Comparison of ENCODE assay signal across 8 mouse cellular contexts in the genomic region with DNA sequence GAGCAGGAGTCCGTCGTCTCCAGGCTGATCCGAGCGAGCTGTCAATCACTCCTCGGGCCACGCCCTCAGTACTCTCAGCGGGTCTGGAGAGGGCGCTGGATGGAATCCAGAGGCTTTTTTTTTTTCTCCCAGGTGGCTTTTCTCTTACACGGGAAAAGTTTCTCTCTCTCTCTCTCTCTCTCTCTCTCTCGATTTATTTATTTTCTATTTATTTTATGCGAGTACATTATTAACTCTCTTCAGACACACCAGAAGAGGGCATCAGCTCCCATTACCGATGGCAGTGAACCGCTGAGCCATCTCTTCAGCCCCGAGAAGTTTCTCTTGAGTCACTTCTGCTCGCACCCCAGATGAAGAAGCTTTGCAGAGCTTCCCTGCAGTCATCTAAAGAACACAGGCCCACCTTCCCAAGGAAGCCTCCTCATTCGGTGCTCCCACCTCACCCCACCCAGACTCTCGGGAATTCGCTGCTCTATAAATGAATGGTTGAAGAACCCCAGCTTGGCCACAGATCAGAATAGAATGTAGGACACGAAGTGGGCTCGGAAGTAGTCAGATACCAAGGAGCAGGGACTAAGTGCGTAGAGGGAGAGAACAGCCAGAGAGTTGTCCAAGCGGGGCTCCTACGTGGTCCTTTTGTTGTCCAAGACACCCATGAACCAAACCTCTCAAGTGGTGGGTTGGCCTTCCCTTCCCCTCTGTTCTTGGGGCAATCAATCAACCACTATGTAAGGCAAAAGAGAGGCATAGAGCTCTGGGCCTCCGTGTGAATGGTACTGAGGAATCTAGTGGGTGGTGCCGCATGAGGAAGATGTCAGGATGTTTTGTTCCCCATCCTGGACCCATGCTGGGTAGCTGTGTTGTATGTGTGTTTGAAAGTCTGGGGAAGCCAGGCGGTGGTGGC. TPM values are rescaled to one million over a fixed set of nuclear protein-coding genes. Genes with fewer than 3 reads are reported as not detected.
A peak's percentile ranks its signal among the peaks of the same experiment; 100 is the strongest.
DNase-seq lines count a peak whose midpoint lies in the region; ATAC-seq and TF ChIP-seq lines count a peak whose summit lies in the region.

A gene (minus strand): TSS at position 30 of the 904 bp plus-strand sequence.

- no peak for TF ChIP-seq CTCF in lung, adult 2 months (IDR thresholded peaks at IDR 0.05; ENCODE audit: insufficient read depth, low read length)

- H3K4me3 ChIP-seq in lung, adult 2 months (replicated peaks; ENCODE audit: extremely low read depth, low read depth, low read length), result peak within 1 kb of the TSS; percentile 61
- H3K4me3 ChIP-seq in embryonic facial prominence, embryonic 15.5 days (replicated peaks), result peak within 1 kb of the TSS; percentile 81
- H3K4me3 ChIP-seq in intestine, embryonic 16.5 days (ENCODE audit: low read length), result peak within 1 kb of the TSS; percentile 85
- H3K4me3 ChIP-seq in midbrain, embryonic 12.5 days, result peak within 1 kb of the TSS; percentile 58

- no peak for TF ChIP-seq POLR2A in lung, adult 2 months (IDR thresholded peaks at IDR 0.05; ENCODE audit: borderline replicate concordance, extremely low read depth, low read depth, low read length)

- no peaks in the 10 kb centered on the region for H3K27me3 ChIP-seq in embryonic facial prominence, embryonic 15.5 days
- H3K27me3 ChIP-seq in intestine, embryonic 16.5 days (replicated peaks; ENCODE audit: control insufficient read depth, insufficient read depth, low read length), result no peaks in the 10 kb centered on the region
- H3K27me3 ChIP-seq in midbrain, embryonic 12.5 days, result peaks cover 21% of the 10 kb centered on the region

- 12% methylated on average over 26 of the region's 26 CpGs for WGBS in lung, adult 2 months
- WGBS in embryonic facial prominence, embryonic 15.5 days, result 19% methylated on average over 26 of the region's 26 CpGs
- 11% methylated on average over 26 of the region's 26 CpGs for WGBS in intestine, embryonic 16.5 days
- 15% methylated on average over 26 of the region's 26 CpGs for WGBS in midbrain, embryonic 12.5 days

- H3K9me3 ChIP-seq in embryonic facial prominence, embryonic 15.5 days (replicated peaks), result no peaks in the 10 kb centered on the region
- no peaks in the 10 kb centered on the region for H3K9me3 ChIP-seq in intestine, embryonic 16.5 days (ENCODE audit: control insufficient read depth, low read length)
- no peaks in the 10 kb centered on the region for H3K9me3 ChIP-seq in midbrain, embryonic 12.5 days

- ATAC-seq in embryonic facial prominence, embryonic 15.5 days (ENCODE audit: insufficient number of reproducible peaks, low FRiP score, low TSS enrichment, low read depth), result no peak
- ATAC-seq in intestine, embryonic 16.5 days, result no peak; the same call in 1 of the 2 replicates
- no peak for ATAC-seq in midbrain, embryonic 12.5 days (ENCODE audit: low FRiP score, low read depth)

- H3K27ac ChIP-seq in embryonic facial prominence, embryonic 15.5 days (replicated peaks), result peak within 1 kb of the TSS; percentile 98
- peak within 1 kb of the TSS; percentile 97 for H3K27ac ChIP-seq in intestine, embryonic 16.5 days (ENCODE audit: low read length)
- H3K27ac ChIP-seq in midbrain, embryonic 12.5 days (replicated peaks), result peak within 1 kb of the TSS; percentile 90

- H3K4me1 ChIP-seq in lung, adult 2 months (ENCODE audit: control insufficient read depth, insufficient read depth, low read length), result no peaks in the 10 kb centered on the region; the same call in 1 of the 2 replicates
- peaks cover 30% of the 10 kb centered on the region for H3K4me1 ChIP-seq in embryonic facial prominence, embryonic 15.5 days
- H3K4me1 ChIP-seq in intestine, embryonic 16.5 days (ENCODE audit: control insufficient read depth, insufficient read depth, low read length), result peaks cover 12% of the 10 kb centered on the region; the same call in 1 of the 2 replicates
- H3K4me1 ChIP-seq in midbrain, embryonic 12.5 days, result peaks cover 28% of the 10 kb centered on the region

- H3K36me3 ChIP-seq in embryonic facial prominence, embryonic 15.5 days, result peaks cover 28% of the 10 kb centered on the region
- H3K36me3 ChIP-seq in intestine, embryonic 16.5 days (ENCODE audit: control insufficient read depth, insufficient read depth, low read length), result peaks cover 18% of the 10 kb centered on the region
- H3K36me3 ChIP-seq in midbrain, embryonic 12.5 days, result peaks cover 28% of the 10 kb centered on the region

- no peak for DNase-seq in lung, adult 2 months
- no peak for DNase-seq in lung, postnatal 36 days
- DNase-seq in adrenal gland, adult 8-10 months, result no peak
- no peak for DNase-seq in natural killer cell, adult 2 months (ENCODE audit: low spot score in 2 of 2)
- no peak for DNase-seq in ovary, postnatal 10 days (ENCODE audit: low spot score)

- peak within 1 kb of the TSS; percentile 86 for H3K9ac ChIP-seq in embryonic facial prominence, embryonic 15.5 days
- H3K9ac ChIP-seq in intestine, embryonic 16.5 days (ENCODE audit: low read depth, low read length), result peak within 1 kb of the TSS; percentile 95
- H3K9ac ChIP-seq in midbrain, embryonic 12.5 days (replicated peaks), result peak within 1 kb of the TSS; percentile 75

- H3K4me2 ChIP-seq in embryonic facial prominence, embryonic 15.5 days (replicated peaks), result peak within 1 kb of the TSS; percentile 71
- H3K4me2 ChIP-seq in intestine, embryonic 16.5 days (ENCODE audit: low read depth, low read length), result peak within 1 kb of the TSS; percentile 71
- peak within 1 kb of the TSS; percentile 73 for H3K4me2 ChIP-seq in midbrain, embryonic 12.5 days (replicated peaks)

RNA-seq across cellular contexts. Expression of the gene that starts here (rescaled TPM):
- 23.5 and 30.7 TPM in 2 replicates for polyA plus RNA-seq in lung, adult 2 months (2012; rRNA removed)
- 10 to 100 TPM; 15.2 to 19.9 (median 17.5) TPM for total RNA-seq in adrenal gland, adult 8-10 months (2022)
- polyA plus RNA-seq in embryonic facial prominence, embryonic 15.5 days (2015; fragmentation: Nextera tagmentation; extraction: Ambion mirVana), result 26.0 and 29.4 TPM in 2 replicates
- polyA plus RNA-seq in intestine, embryonic 16.5 days (2015; fragmentation: Nextera tagmentation; extraction: Ambion mirVana), result 22.2 and 23.2 TPM in 2 replicates
- polyA plus RNA-seq in midbrain, embryonic 12.5 days (2016; fragmentation: Nextera tagmentation; extraction: Ambion mirVana), result 36.6 and 37.1 TPM in 2 replicates
